Mouse (Mus musculus): Measurements from ENCODE around the gene Opcml. TPM values are rescaled to one million over a fixed set of nuclear protein-coding genes. Genes with fewer than 3 reads are reported as not detected.
A peak's percentile ranks its signal among the peaks of the same experiment; 100 is the strongest.

Opcml gene
- polyA plus RNA-seq, 1 experiment: 43.6 TPM

- 93% methylated on average over 5 of the region's 5 CpGs for WGBS
- Histone ChIP-seq H3K27me3 (ENCODE audit: control insufficient read depth, insufficient read depth, low read length) (no peaks in the 10 kb centered on the region), H3K4me1 (ENCODE audit: control insufficient read depth, insufficient read depth, low read length) (no peaks in the 10 kb centered on the region), H3K27ac (ENCODE audit: insufficient read depth, low read length) (no peak overlapping the region), H3K4me3 (replicated peaks; ENCODE audit: insufficient read depth, low read depth, low read length) (no peak overlapping the region)
- TF ChIP-seq CTCF (IDR thresholded peaks at IDR 0.05; ENCODE audit: borderline replicate concordance, insufficient read depth, low read depth, low read length) (no peak), POLR2A (IDR thresholded peaks at IDR 0.05; ENCODE audit: borderline replicate concordance, insufficient read depth, low read length) (no peak)
- DNase-seq: no peak
Measured at GRCm38 (mm10) chr9:28198106-28198694, 407.6 kb downstream of the Opcml start.

- Histone ChIP-seq H3K27ac (ENCODE audit: insufficient read depth, low read length) (no peak overlapping the region), H3K4me3 (replicated peaks; ENCODE audit: insufficient read depth, low read depth, low read length) (no peak overlapping the region), H3K27me3 (ENCODE audit: control insufficient read depth, insufficient read depth, low read length) (no peaks in the 10 kb centered on the region), H3K4me1 (ENCODE audit: control insufficient read depth, insufficient read depth, low read length) (peaks cover 10% of the 10 kb centered on the region; the same call in 1 of the 2 replicates)
- no peak for TF ChIP-seq POLR2A (IDR thresholded peaks at IDR 0.05; ENCODE audit: borderline replicate concordance, insufficient read depth, low read length)
- 86% methylated on average over 3 of the region's 3 CpGs for WGBS
- no peak for DNase-seq
Measured at GRCm38 (mm10) chr9:28207441-28207840, 416.9 kb downstream of the Opcml start.

- Histone ChIP-seq H3K27ac (ENCODE audit: insufficient read depth, low read length) (no peak overlapping the region), H3K4me3 (replicated peaks; ENCODE audit: insufficient read depth, low read depth, low read length) (no peak overlapping the region), H3K27me3 (ENCODE audit: control insufficient read depth, insufficient read depth, low read length) (no peaks in the 10 kb centered on the region), H3K4me1 (ENCODE audit: control insufficient read depth, insufficient read depth, low read length) (peaks cover 10% of the 10 kb centered on the region; the same call in 1 of the 2 replicates)
- peak; percentile 85 to 93 for DNase-seq
- 24% methylated on average over 1 of the region's 1 CpGs for WGBS
- TF ChIP-seq POLR2A (IDR thresholded peaks at IDR 0.05; ENCODE audit: borderline replicate concordance, insufficient read depth, low read length) (no peak), CTCF (IDR thresholded peaks at IDR 0.05; ENCODE audit: borderline replicate concordance, insufficient read depth, low read depth, low read length) (no peak)
Measured at GRCm38 (mm10) chr9:28208696-28209095, 418.1 kb downstream of the Opcml start.

- DNase-seq: no peak
- Histone ChIP-seq H3K4me3 (replicated peaks; ENCODE audit: insufficient read depth, low read depth, low read length) (no peak overlapping the region), H3K27ac (ENCODE audit: insufficient read depth, low read length) (no peak overlapping the region), H3K4me1 (ENCODE audit: control insufficient read depth, insufficient read depth, low read length) (peaks cover 10% of the 10 kb centered on the region; the same call in 1 of the 2 replicates), H3K27me3 (ENCODE audit: control insufficient read depth, insufficient read depth, low read length) (no peaks in the 10 kb centered on the region)
- TF ChIP-seq CTCF (IDR thresholded peaks at IDR 0.05; ENCODE audit: borderline replicate concordance, insufficient read depth, low read depth, low read length) (no peak), POLR2A (IDR thresholded peaks at IDR 0.05; ENCODE audit: borderline replicate concordance, insufficient read depth, low read length) (no peak)
- 82% methylated on average over 1 of the region's 1 CpGs for WGBS
Measured at GRCm38 (mm10) chr9:28211877-28212276, 421.3 kb downstream of the Opcml start.

GRCm38 (mm10) chr9:28213893-28214292, 423.3 kb downstream of the Opcml start:
- Histone ChIP-seq H3K27ac (ENCODE audit: insufficient read depth, low read length) (no peak overlapping the region), H3K4me3 (replicated peaks; ENCODE audit: insufficient read depth, low read depth, low read length) (no peak overlapping the region), H3K4me1 (ENCODE audit: control insufficient read depth, insufficient read depth, low read length) (no peaks in the 10 kb centered on the region; the same call in 1 of the 2 replicates), H3K27me3 (ENCODE audit: control insufficient read depth, insufficient read depth, low read length) (no peaks in the 10 kb centered on the region)
- 77% methylated on average over 4 of the region's 4 CpGs for WGBS
- TF ChIP-seq POLR2A (IDR thresholded peaks at IDR 0.05; ENCODE audit: borderline replicate concordance, insufficient read depth, low read length): no peak
- no peak for TF ChIP-seq CTCF (IDR thresholded peaks at IDR 0.05; ENCODE audit: borderline replicate concordance, insufficient read depth, low read depth, low read length)
- DNase-seq: no peak

- TF ChIP-seq CTCF (IDR thresholded peaks at IDR 0.05; ENCODE audit: borderline replicate concordance, insufficient read depth, low read depth, low read length): no peak
- TF ChIP-seq POLR2A (IDR thresholded peaks at IDR 0.05; ENCODE audit: borderline replicate concordance, insufficient read depth, low read length): no peak
- peak; percentile 49 to 70 for DNase-seq
- 47% methylated on average over 2 of the region's 2 CpGs for WGBS
- Histone ChIP-seq H3K4me3 (replicated peaks; ENCODE audit: insufficient read depth, low read depth, low read length) (no peak overlapping the region), H3K4me1 (ENCODE audit: control insufficient read depth, insufficient read depth, low read length) (no peaks in the 10 kb centered on the region; the same call in 1 of the 2 replicates), H3K27me3 (ENCODE audit: control insufficient read depth, insufficient read depth, low read length) (no peaks in the 10 kb centered on the region), H3K27ac (ENCODE audit: insufficient read depth, low read length) (no peak overlapping the region)
Measured at GRCm38 (mm10) chr9:28218026-28218646, 427.6 kb downstream of the Opcml start.

- no peak overlapping the region for H3K4me3 ChIP-seq (replicated peaks; ENCODE audit: insufficient read depth, low read depth, low read length)
- DNase-seq: peak in 1 of 2 experiments; percentile 17
- WGBS: 67% methylated on average over 2 of the region's 2 CpGs
- no peaks in the 10 kb centered on the region; the same call in 1 of the 2 replicates for H3K4me1 ChIP-seq (ENCODE audit: control insufficient read depth, insufficient read depth, low read length)
- no peaks in the 10 kb centered on the region for H3K27me3 ChIP-seq (ENCODE audit: control insufficient read depth, insufficient read depth, low read length)
- no peak for TF ChIP-seq CTCF (IDR thresholded peaks at IDR 0.05; ENCODE audit: borderline replicate concordance, insufficient read depth, low read depth, low read length)
- no peak for TF ChIP-seq POLR2A (IDR thresholded peaks at IDR 0.05; ENCODE audit: borderline replicate concordance, insufficient read depth, low read length)
- H3K27ac ChIP-seq (ENCODE audit: insufficient read depth, low read length): no peak overlapping the region
Measured at GRCm38 (mm10) chr9:28222726-28223125, 432.2 kb downstream of the Opcml start.

Measured in cerebellum, adult 2 months (tissue).